Mouse (Mus musculus): ENCODE measurements at regions not wholly inside any gene's neighbourhood (a gene's known extent, or its start where the extent isn't known, plus 50 kb on each side); places are given as distances from the start of the nearest gene placed in this dataset.

DNA sequence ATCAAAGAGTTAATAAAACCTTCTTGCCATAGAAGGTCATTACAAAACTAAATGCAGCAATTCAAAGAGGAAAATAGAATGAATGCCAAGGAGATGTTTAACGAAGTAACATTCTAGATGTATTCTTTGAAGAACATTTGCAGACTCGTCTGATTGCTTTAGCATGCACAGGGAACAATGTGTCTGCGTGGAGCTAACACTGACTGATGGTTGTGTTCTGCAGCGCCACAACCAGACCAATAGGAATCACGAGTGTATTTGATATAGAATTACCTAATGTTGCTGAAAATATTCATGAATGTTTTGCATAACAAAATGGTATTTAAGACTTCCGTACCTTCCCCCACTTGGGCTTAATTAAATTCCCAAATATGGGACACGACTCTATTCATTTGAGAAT is 200.3 kb upstream of the Tmem161b start:
- DNase-seq, result no peak

DNA sequence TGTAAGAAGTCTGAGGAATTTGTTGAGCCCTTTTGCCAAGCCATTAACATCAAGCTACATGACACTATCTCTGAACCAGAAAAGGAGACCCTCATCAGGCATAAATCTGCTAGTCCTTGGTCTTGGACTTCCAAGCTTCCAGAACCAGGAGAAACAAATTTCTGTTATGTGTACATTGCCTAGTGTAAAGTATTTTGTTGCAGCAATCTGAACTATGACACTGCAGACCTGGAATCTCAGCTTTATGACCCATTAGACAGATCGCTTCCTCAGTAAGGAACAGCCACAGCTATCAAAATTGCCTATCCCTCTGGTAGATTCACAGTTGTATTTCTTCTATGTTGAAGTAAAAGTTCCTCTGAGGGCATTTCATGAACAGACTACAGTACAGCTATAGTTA is 199.1 kb upstream of the Tmem161b start:
- no peak for DNase-seq

DNA sequence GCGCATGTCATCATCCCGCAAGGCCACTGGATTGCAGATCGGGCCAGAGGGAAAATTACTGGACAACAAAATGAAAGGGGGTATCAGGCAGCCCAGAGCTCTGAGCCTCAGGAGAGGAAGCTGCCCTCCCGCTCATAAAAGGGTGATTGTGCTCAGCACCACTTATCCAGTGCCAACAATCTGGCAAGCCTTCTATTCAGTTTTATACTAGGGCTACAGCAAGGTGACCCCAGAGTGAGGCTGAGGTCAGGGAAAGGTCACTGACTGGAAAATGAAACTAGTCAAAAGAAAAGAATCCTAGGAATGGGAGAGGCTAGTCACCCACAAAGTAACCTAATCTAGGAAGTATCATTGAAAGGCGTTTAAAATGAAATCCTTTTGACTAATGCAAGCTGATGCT is 198.5 kb upstream of the Tmem161b start:
- DNase-seq, result no peak

DNA sequence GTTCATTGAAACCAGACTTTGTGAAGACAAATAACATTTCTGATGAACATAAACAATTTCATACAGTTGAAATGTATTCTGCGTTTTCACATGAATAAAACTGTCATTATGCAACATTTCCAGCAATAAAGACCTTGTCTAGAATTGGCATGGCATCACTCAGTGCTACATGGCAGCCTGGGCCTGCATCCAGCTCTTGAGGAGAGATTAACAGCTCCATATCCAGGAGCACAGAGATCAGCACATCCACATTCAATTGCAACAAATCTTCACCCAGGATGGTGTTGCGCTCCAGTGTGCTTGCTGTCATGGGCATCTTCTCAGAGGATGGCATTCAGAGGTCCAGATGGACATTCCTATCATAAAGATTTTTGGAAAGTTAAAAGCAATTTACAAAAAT is 196.7 kb upstream of the Tmem161b start:
- no peak for DNase-seq

DNA sequence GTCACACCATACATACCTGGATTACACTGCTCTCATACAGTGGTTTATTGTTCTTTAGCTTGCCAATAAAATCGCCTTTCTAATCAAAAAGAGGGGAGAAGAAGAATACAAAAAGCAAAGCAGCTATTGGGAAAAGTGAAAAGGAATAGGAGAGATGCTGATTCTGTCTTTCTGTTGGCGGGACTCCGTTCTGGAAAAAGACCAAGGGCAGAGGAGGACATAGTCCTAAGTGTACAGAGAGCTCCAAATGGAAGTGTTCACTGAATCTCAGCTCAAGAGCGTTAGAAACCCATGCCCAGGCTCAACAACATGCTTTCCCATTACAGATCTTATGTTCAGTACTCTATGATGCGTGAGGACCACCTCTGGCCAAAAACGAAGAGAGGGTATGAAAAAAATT is 174.4 kb upstream of the Tmem161b start:
- no peak for DNase-seq

DNA sequence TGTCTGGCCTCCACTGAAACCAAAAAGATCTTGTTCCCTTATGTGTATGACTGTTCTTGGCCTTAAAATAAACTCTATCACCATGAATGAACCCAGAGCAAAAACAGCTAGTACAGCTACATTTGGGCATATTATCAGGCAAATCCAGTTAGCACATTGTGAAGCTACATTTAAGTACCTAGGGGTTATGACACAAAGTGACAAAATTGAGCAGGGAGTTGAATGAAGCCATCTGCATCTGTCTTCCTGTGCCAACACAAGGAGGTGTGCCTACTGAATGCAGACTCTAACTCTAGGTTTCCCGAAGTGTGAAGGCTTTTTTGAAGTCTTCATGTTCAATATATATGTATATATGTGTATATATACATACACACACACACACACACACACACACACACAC is 169.9 kb upstream of the Tmem161b start:
- DNase-seq, result no peak

DNA sequence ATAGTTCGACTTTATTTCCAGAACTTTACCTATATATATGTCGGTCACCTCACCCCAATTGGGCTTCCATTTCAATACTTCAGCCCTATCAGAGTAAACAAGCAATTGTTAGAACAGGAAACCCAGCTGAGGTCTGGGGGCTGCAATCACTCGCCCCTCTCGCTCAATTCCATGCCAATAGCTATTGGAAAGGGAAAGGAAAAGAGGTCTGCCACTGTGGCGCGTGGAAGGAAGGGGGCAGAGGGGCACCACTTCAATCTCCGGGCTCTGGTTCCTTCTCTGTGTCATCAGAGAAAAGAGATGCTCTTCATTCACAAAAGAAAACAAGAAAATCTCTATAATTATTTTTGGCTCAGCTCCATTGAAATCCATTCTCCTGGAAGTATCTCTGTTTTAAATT is 167.1 kb upstream of the Tmem161b start:
- DNase-seq, result no peak

DNA sequence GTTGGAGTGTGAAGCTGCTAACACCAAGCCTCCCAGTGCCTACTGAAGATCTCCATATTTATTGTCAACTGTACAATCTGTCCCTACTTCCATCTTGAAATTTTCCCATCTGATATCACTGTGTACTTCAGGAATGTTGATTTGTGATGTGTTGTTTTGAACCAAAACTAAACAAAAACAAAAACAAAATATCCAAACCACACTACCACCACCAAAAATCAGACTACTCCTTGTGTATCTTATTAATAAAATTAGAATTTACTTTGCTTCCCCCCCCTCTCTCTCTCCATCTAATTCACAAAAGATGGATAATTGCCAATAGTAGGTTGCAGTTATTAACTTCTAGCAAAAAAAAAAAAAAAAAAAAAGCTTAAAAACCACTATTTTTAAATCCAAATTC is 166.5 kb upstream of the Tmem161b start:
- no peak for DNase-seq

DNA sequence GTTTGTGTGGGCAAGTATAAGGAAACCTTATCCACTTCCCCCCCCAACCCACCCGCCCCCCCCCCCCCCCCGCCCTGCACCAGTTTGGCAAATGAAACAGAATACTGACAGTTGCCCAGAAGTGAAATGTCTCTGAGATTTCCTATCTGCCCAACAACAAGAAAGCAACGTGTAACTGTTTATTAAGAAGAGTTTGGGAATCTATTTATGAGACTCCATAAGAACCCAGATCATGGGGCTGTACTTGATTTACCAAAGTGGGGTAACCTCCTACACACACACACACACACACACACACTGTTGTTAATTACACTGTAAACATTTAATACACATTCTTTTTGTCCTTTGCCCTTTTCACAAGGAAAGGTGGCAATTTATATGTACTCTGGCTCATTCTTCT is 165.6 kb upstream of the Tmem161b start:
- no peak for DNase-seq

DNA sequence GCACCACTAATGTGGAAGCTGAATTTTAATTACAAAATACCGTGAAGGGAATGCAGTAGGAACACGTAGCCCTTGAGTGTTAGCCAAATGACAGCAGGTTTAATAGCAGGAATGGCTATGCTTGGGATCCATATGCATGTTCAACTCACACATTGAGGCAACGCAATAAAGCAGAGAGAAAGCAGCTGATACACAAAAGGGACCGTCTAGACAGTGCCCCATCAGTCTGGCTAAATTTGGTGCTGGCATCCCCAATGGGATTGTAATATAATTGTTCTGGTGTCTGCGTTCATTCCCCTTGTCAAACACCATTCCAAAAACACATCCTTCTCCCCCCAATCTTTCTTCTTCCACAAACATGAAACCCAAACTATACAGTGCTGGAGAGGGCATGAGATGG is 165.1 kb upstream of the Tmem161b start:
- no peak for DNase-seq

DNA sequence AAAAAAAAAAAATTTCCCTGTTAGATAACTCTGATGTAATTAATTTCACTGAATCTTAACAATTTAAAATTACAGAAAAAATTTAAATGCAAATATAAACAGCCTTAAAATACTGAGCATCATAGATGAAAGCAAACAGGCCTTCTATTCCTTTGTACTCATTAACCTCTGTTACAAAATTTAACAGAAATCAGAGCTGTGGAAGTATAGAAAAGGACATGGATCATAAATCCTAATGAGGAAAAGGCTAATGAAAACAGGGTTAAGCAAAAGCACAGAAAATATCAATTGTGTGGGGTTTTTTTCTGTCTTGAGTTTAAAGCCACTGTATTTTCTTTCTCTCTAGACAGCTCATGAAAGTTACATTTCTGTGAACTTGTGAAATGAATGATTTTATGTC is 164.6 kb upstream of the Tmem161b start:
- DNase-seq, result no peak

DNA sequence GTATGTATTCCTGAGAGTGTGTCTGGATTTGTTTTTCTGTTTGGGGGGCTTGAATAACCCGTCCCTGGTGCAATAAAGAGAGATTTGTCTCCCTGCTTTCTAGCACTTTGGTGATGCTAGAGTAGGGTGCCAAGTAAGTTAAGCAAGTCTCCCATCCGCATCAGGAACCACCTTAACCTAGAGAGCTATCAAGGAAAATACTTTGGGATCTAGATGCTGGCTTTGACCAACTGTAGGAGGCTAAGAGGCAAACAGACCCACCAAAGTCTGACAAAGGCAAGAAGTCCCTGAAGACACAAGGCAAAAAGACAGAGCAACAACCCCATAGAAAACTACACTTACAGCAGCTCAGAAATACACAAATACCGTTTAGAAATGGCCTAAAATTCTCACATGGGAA is 163.8 kb upstream of the Tmem161b start:
- no peak for DNase-seq

DNA sequence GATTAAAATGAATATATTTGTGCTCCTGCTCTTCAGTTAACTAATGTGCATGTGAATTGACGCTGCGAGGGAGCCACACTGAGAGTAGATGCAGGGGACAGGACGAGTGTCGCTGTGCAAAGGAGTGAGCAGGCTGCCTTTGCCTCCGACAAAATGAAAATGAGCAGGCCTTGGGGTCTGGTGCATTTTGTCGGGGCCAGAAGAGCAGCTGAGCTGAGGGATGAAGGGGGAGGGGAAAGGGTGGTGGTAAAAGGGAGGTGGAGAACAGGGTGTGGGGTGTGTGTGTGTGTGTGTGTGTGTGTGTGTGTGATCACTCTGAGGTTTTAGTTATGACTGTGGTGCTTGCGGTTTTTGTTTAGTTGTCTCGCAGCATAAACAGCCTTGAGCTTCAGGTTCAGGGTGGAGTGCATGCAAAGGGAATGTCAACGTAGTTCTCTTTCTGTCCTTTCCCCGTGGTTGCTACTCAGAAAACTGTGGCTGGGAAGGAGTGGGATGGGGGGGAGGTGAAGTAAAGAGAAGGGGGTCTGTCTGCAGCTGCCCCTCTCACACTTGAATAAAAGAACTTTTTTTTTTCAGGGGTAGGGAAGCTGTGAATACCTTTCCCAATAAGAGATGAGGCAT is 163.0 kb upstream of the Tmem161b start:
- DNase-seq, result no peak

DNA sequence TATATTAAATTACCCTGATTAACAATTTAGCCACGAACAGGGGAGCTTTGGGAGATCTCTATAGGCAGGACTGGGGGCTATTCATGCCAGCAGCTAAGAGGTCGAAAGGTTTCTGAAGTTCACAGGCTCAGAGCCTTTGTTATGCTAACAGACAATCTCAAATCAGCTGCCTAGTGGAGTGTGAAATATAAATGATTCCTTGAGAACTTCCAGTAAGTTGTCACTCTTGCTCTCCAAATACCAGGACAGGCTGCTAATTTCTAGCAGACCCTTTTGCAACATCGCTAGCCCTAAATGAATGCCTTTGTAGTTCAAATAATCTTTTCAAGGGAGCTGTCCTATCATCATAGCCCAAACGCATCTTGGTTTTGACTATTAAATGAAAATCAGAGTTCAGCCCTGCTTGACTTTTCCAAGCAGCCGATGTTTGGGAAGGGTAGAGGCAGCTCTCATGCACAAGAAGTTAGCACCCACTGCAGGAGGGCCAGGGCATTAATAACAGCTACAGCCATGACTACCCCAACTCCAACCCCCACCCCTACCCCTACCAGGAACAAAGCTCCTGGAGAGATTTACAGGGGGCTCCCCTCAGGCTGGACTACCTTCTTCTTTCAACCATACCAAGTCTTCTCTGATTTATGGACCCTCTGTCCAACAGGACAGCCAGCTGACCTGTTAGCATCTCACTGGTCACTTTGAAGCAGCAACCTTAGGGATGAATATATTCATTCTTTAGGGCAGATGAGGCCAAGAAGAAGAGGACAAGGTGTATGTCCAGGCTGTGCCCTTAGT is 162.2 kb upstream of the Tmem161b start:
- no peak for DNase-seq

DNA sequence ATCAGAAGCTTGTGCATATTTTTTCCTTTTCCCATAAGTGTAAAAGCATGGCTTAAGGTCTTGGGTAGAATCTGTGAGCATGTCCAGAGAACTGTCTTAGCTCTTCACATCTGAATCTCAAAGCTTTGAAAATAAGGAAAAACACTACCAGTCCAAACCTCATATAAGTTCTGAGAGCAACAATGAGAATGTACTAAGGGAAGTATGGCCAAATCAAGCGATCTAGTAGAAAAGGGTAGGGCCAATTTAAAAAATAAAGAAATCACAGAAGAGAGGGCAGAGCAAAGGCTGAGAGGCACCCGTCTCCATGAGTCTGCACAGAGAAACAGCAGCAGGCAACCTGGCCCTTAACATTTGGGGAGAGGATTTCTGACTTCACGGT is 161.7 kb upstream of the Tmem161b start:
- no peak for DNase-seq

DNA sequence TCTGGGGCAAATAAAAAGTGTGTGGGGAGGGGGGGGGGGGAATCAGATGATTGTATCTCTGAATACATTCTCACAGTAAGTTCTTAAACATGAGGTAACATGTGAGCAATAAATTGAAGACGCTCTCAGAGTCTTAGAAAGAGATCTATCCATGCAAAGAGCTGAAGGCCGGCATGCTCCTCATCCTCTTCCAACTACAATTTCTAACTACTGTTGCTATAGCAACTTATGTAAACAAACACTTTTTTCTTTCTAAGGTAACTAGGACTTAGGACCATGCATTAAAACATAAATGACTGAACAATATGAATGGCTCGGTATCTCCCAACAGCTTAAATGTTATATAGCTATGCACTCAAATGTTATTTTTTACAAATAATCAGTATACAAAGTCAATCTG is 161.2 kb upstream of the Tmem161b start:
- DNase-seq, result no peak

DNA sequence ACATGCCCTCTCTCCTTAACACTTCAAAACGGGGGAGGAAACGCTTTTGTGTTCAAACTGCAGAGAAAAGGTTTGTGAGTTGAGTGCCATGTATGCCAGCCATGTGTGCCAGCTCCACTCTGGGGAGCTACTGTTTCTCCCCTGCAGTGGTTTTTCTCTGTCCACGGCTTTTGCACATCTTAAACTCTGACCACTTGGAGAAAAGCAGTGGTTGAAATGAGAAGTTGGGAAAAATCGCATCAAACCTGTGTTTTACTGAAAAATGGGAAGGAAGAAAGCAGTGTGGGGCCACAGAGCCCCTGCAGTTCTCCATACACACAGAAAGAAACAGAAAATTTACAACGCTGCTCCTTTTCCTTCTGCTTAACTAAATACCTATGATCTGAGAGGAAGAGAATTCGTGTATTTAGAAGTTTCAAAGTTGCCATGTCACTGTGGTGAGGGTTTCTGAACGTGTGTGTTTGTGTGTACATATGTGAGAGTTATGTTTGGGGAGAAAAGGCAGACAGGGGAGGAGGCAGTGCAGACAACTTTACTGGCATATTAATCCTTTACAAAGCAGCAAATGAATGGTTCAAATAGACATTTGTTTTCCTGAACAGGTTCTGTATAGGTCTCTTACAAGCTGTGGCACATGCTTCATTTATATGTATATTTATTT is 160.1 kb upstream of the Tmem161b start:
- no peak for DNase-seq

DNA sequence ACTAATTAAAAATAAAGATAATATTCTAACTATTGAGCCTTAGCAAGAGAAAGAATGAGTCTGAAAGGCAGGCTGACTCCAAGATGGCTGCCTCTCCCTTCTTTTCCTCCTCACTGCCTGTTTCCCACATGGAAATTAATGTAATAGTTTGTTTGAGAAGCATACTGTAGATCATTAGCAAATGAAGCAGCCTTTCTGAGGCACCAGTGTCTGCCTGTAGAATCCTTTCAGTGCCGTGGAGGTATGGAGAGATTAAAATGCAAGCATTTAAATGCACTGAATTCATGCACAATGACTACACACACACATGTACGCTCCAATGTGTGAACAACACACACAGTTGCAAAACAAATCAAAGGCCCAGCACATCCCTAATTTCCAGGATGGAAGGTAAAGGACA is 159.5 kb upstream of the Tmem161b start:
- DNase-seq, result no peak

DNA sequence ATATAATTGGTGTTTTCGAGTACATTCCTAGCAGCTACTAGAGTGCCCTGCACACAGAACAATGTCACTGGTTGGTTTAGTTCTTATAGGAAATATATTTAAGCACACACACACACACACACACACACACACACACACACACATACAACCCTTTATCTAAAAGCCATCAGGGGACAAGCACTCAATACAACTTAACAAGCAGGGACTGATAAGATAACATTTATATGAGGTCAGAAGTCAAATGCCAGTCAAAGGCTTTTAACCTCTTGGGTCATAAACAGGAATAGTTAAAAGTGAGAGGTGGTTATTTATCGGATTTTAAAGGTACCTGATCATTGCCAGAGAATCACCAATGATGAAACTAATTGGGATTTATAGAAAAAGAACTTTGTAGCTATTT is 158.7 kb upstream of the Tmem161b start:
- no peak for DNase-seq

DNA sequence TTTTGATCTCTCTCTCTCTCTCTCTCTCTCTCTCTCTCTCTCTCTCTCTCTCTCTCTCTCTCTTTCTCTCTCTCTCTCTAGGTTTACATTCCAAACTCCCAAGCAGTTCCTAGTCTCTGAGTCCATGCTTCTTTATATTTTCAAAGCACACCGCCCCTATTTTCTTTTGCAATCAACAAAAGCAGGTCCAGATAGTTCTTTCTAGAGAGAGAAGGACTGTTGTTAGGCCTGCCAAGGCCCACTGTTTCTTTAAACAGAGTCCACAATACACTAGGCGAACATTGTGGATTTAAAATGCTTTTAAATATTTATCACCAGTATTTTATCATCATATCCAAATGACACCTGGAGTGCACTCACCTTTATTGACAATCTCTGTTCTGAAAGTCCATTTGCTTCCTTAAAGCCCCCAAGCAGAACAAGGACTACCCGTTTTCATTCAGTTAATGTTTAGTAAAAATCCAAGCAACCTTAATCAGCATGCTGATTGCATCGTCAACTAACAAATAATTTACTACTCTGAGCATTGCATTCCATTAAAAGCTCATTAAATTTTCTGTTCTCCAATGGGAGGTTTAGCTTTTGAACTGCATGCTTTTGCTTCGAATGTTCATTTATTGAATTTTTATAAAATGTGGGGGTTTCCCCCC is 157.7 kb upstream of the Tmem161b start:
- no peak for DNase-seq

DNA sequence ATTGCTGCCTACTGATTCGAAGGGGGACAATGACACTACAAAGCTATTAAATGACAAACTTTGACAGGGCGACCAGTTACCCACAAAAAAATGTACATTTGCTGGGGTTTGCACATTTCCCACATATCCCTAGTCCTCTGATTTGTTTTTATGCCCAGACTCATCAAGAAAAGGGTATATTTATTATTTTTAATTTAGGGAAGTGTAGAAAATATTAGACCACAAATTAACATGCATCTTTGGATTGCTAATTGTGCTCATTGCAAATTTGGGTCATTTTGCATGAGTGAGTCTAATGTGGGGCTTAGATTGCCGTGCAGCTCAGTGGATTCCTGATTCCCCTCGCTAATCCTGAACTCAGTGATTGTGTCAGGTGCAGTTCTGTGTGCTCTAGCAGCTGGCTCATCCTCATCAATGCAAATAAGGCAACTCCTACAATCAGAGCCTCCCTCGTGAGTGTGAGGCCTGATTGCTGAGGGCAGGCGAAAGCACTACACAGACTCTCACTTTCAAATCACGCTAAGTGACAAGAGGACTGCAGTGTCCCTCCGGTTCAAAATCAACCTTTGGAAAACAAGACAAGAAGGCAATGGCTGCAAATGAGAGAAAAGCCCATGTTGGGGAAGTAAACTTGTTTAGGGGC is 156.7 kb upstream of the Tmem161b start:
- no peak for DNase-seq

DNA sequence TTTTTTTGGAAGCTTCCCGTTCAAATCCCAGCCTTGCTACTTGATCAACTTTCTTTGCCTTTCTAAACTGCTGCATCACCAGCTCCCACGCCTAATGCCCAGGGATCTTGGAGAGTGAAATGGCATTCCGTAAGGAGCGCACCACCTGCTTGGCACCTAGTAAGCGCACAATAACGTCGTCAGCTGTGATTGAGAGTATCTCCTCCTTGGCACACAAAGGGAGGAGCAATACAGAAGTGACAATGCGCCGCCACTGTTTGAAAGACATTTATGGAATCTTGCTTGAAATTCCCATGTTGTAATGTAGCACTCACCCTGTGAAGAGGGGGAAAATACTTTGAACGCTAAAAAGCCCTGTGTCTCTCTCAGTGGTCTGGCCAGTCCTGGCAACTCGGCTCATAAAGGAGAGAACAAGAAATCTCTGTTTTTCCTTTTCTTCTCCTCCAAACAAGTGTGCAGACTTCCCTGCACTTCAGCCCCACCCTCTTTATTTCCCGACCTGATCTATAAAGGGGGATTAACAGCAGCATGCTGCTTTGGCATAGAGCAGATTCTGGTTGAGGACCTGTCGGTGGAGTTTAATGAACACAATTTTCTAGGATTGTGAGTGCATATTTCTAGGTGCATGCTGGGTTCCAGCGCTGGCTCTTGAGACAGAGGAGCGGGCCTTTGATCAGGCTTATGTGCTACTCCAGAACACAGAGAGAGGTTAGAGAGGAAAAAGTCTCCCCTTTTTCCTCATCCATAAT is 155.7 kb upstream of the Tmem161b start:
- no peak for DNase-seq
